Mouse (Mus musculus) left cerebral cortex, adult 9 months (tissue): Measurements from ENCODE around the gene Olfr1134.
"Not testable (repeated sequence)": the region's sequence is repeated elsewhere in the genome, so short reads cannot be mapped to it uniquely, and the experiment has no call there.

Experiments
- DNase-seq, 2 experiments: peaks; one replicate each; pipeline ENCODE4 v3.0.0; 2022; ENCODE audit warnings: low spot score in 2 of 2

Gene Olfr1134

DNA sequence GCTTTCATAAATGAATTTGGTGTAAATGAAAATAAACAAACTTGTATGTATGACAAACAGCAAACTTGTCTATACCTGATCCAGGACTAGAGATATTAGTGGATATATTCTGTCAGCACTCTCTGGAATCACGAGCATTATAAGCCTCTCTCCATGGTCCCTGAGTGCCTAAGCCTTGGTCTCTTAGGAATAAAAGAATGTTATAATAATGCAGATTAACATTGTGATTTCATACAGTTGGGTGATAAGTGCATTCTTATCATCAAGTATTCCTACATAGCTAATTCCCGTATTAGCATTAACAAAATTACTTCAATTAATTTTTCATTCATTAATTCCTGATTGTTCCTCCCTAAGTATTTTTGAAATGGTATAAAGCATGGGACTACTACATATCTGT, at the start of gene Olfr1134:
Olfr1134 (minus strand) TSS at position 101 of the 400 bp plus-strand sequence.
- no peak for DNase-seq

GRCm38 (mm10) chr2:87693847-87694246, 35.6 kb upstream of the Olfr1134 start, which contains the start of gene Olfr1136:
Gene Olfr1136, minus strand, starts transcription at chr2:87693947.
- DNase-seq = no peak

- no peak for DNase-seq
These were observed 15.3 kb upstream of the Olfr1134 start, which contains the start of gene Olfr1135 for GRCm38 (mm10) chr2:87673564-87673963. Gene Olfr1135, minus strand, starts transcription at chr2:87673664.

DNA sequence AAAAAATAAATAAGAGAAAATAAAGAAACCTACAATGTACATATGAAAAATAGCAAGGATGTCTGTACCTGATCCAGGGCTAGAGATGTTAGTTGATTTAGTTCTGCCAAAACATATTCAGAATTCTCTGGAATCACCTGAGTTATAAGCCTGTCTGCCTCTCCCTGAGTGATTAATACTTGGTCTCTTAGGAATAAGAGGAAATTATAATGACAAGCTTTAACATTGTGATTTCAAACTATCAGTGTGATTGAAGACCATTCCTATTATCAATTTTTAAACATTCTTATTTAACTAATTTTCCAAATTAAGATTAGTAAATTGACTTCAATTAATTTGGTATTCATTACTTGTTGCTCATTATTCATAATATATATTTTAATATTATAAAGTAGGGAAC, 11.0 kb downstream of the Olfr1134 start, which contains the start of gene Olfr1133:
Olfr1133 (minus strand) TSS at position 101 of the 400 bp plus-strand sequence.
- DNase-seq = no peak

DNA sequence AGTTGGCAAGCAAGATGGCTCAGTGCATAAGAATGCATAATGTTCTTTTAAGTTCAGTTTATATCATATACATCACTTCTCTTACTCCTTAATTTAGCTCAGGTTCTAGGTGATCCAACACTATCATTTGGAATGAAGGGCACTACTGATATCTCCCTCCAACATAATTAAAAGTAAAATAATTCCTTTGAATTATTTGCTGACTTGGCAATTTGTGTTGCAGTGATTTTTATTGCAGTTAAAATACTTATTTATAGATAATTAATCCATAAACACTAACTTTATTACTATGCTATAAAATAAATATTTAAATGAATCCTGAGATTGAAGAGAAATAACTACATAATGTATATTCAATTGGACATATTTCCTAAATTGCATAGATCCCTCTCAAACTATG, 15.8 kb downstream of the Olfr1134 start:
- DNase-seq = no peak

DNA sequence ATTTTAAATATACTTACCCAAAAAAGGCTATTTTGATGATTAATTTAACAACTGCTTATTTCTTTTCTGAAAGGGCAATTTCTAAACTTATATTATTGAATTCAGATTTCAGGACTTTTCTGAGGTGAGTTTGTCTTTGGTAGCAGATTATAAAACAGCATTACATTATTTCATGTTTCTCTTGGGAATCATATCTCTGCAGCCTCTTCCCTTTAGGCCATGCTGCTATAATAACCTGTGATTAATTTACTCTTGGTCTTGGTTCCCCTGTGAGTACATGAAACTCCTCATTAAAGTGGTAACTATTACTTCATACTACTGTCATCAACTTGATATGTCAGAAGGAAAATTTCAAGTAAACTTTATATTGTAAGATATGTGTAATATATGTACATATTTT, 20.8 kb downstream of the Olfr1134 start, which contains the start of gene Olfr1132:
Olfr1132 (minus strand) TSS at position 101 of the 400 bp plus-strand sequence.
- DNase-seq = no peak

DNA sequence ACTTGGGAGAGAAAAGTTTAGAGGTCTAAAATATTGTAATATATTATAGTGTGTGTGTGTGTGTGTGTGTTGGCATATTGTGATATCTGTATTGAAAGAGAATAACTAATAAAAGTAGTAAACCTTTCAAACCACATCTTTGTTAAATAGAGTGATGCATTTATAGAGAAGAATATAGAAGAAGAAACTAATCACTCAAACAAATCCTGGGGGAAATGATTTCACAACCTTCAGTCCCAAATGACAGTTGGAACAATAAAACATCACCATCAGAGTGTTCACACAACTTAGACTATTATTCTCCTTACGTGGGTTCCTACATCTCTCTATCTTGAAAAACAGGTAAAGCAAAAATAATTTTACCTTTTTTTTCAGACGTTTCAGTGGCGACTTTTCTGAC, 31.5 kb downstream of the Olfr1134 start, which contains the start of gene Olfr1131:
Olfr1131 (plus strand) TSS at position 301 of the 400 bp plus-strand sequence.
- DNase-seq = no peak

- not testable (repeated sequence) for DNase-seq
These were observed 52.3 kb downstream of the Olfr1134 start, which contains the start of gene Olfr1130 for GRCm38 (mm10) chr2:87605912-87606311. Gene Olfr1130, plus strand, starts transcription at chr2:87606212.
